In the genomic region with DNA sequence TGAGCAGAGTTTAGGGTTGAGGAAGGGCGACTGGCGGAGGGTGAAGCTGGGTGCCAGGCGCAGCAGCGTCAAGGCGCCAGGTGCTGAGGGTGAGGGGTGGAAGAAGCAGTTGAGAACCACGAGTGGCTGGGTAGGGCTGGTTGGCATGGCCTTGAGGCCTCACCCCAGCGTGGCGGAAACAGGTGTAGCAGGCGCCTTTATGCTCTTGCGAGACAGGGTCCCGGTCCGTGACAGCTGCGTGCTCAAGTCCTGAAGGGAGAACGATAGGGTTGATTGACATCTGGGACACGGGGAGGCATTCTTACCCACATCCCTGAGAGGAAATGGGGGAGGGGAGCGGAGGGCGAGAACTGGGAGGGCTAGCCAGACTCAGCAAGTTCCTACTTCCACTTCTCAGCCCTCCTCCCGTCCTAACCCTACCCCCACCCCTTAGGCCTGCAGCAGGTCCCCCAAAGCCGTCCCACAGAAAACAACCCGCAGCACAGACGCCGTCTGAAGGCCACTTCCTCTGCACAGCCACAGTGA, we compare ENCODE assay signal across 9 mouse cellular contexts. TPM values are rescaled to one million over a fixed set of nuclear protein-coding genes. Genes with fewer than 3 reads are reported as not detected.
A peak's percentile ranks its signal among the peaks of the same experiment; 100 is the strongest.
DNase-seq lines count a peak whose midpoint lies in the region; ATAC-seq and TF ChIP-seq lines count a peak whose summit lies in the region.
"Had no signal": no experiment of that assay in that cellular context is flagged by ENCODE, and none has a peak within 500 bp of the region (broad histone marks: within the 10 kb centered on the region; RNA-seq: fewer than 3 reads in every experiment).

No protein-coding gene starts in this region.

- H3K9ac ChIP-seq in heart, adult 2 months (ENCODE audit: low read depth, low read length) = no peak overlapping the region
- peak overlapping the region; percentile 68 for H3K9ac ChIP-seq in MEL (ENCODE audit: control insufficient read depth, low read depth, low read length, poor library complexity, severe bottlenecking)
- H3K9ac ChIP-seq in heart, embryonic 14.5 days (ENCODE audit: low read length) = peak overlapping the region; percentile 1; the same call in 1 of the 2 replicates
- H3K9ac ChIP-seq in limb, embryonic 15.5 days = no peak overlapping the region
- H3K9ac ChIP-seq in midbrain, embryonic 15.5 days = no peak overlapping the region

- WGBS in heart, adult 2 months = 27% methylated on average over 22 of the region's 22 CpGs
- 5% methylated on average over 22 of the region's 22 CpGs for WGBS in heart, embryonic 14.5 days
- 4% methylated on average over 22 of the region's 22 CpGs for WGBS in limb, embryonic 15.5 days
- 6% methylated on average over 22 of the region's 22 CpGs for WGBS in midbrain, embryonic 15.5 days

- peaks cover 6% of the 10 kb centered on the region; the same call in 1 of the 2 replicates for H3K36me3 ChIP-seq in heart, adult 2 months (ENCODE audit: control insufficient read depth, insufficient read depth, low read length)
- H3K36me3 ChIP-seq in MEL (ENCODE audit: control insufficient read depth in 1 of 2, insufficient read depth in 2 of 2, low read length in 2 of 2) = peaks cover 0 to 25% of the 10 kb centered on the region in 2 experiments; a peak in 2 of 4 replicates
- H3K36me3 ChIP-seq in heart, embryonic 14.5 days (ENCODE audit: control insufficient read depth, insufficient read depth, low read length) = peaks cover 6% of the 10 kb centered on the region; the same call in 1 of the 2 replicates
- H3K36me3 ChIP-seq in limb, embryonic 15.5 days = no peaks in the 10 kb centered on the region
- H3K36me3 ChIP-seq in midbrain, embryonic 15.5 days (replicated peaks) = no peaks in the 10 kb centered on the region

- no peak for TF ChIP-seq RAD21 in MEL (IDR thresholded peaks at IDR 0.05; ENCODE audit: low read depth, low read length)

- intact Hi-C loops in heart, adult 2 months (cut with DNase I) = no loop called here
- intact Hi-C loops in heart, postnatal 36 days (cut with DNase I) = no loop called here

- TF ChIP-seq EP300 in heart, adult 2 months (IDR thresholded peaks at IDR 0.05; ENCODE audit: insufficient read depth, low read depth, low read length) = peak; percentile 41; the same call in 1 of the 2 replicates
- TF ChIP-seq EP300 in MEL (IDR thresholded peaks at IDR 0.05; ENCODE audit: low read depth in 1 of 2, low read length in 2 of 2) = peak; percentile 80 to 85

- no peak overlapping the region; the same call in 1 of the 2 replicates for H3K4me3 ChIP-seq in heart, adult 2 months
- H3K4me3 ChIP-seq in MEL (ENCODE audit: control insufficient read depth in 1 of 2, insufficient read depth in 1 of 2, low read depth in 2 of 2, low read length in 2 of 2) = peak overlapping the region; percentile 45 to 52
- no peak overlapping the region for H3K4me3 ChIP-seq in heart, embryonic 14.5 days (ENCODE audit: control insufficient read depth in 1 of 2, insufficient read depth in 1 of 2, low read depth in 1 of 2, low read length in 2 of 2)
- no peak overlapping the region; the same call in 1 of the 2 replicates for H3K4me3 ChIP-seq in limb, embryonic 15.5 days
- H3K4me3 ChIP-seq in midbrain, embryonic 15.5 days = no peak overlapping the region

- 0 out of 2 replicates have a peak, but pooled peaks have one; percentile 49 for ATAC-seq in heart, embryonic 14.5 days (ENCODE audit: insufficient number of reproducible peaks, insufficient read depth, low FRiP score, low read depth)
- no peak; the same call in 1 of the 2 replicates for ATAC-seq in limb, embryonic 15.5 days (ENCODE audit: insufficient number of reproducible peaks, low FRiP score, low TSS enrichment, low read depth)
- ATAC-seq in midbrain, embryonic 15.5 days (replicated peaks) = no peak

- H3K4me1 ChIP-seq in heart, adult 2 months (ENCODE audit: control insufficient read depth, insufficient read depth, low read length) = peaks cover 40% of the 10 kb centered on the region
- peaks cover 16 to 55% of the 10 kb centered on the region in 2 experiments for H3K4me1 ChIP-seq in MEL (ENCODE audit: control insufficient read depth in 1 of 2, insufficient read depth in 2 of 2, low read length in 2 of 2)
- H3K4me1 ChIP-seq in heart, embryonic 14.5 days (ENCODE audit: control insufficient read depth in 2 of 2, insufficient read depth in 2 of 2, low read length in 2 of 2) = peaks cover 40 to 66% of the 10 kb centered on the region in 2 experiments
- H3K4me1 ChIP-seq in limb, embryonic 15.5 days = peaks cover 70% of the 10 kb centered on the region
- H3K4me1 ChIP-seq in midbrain, embryonic 15.5 days = peaks cover 28% of the 10 kb centered on the region

- H3K9me3 ChIP-seq in MEL (replicated peaks; ENCODE audit: insufficient read depth, low read length) = no peaks in the 10 kb centered on the region
- H3K9me3 ChIP-seq in heart, embryonic 14.5 days (ENCODE audit: control insufficient read depth, low read length) = no peaks in the 10 kb centered on the region
- no peaks in the 10 kb centered on the region for H3K9me3 ChIP-seq in limb, embryonic 15.5 days
- no peaks in the 10 kb centered on the region for H3K9me3 ChIP-seq in midbrain, embryonic 15.5 days

- TF ChIP-seq POLR2A in heart, adult 2 months (IDR thresholded peaks at IDR 0.05; ENCODE audit: insufficient read depth, low read depth, low read length) = no peak; the same call in 1 of the 2 replicates
- TF ChIP-seq POLR2A in MEL (IDR thresholded peaks at IDR 0.05; ENCODE audit: control insufficient read depth in 1 of 2, insufficient read depth in 1 of 2, low read depth in 1 of 2, low read length in 2 of 2, poor library complexity in 1 of 2) = peak in 1 of 2 experiments; percentile 60; a peak in 3 of 4 replicates

- DNase-seq in heart, adult 2 months = peak; percentile 55 to 73
- DNase-seq in heart, postnatal 36 days = no peak
- peak; percentile 94 for DNase-seq in MEL (ENCODE audit: low read depth, low spot score)
- no peak for DNase-seq in urinary bladder, postnatal 4 days (ENCODE audit: low spot score in 2 of 2)
- no peak for DNase-seq in layer of hippocampus, adult 8-10 months (ENCODE audit: low spot score in 2 of 2)

- H3K27me3 ChIP-seq in heart, adult 2 months (ENCODE audit: control insufficient read depth, insufficient read depth, low read length) = no peaks in the 10 kb centered on the region
- H3K27me3 ChIP-seq in MEL (ENCODE audit: control insufficient read depth in 1 of 2, insufficient read depth in 2 of 2, low read length in 2 of 2) = no peaks in the 10 kb centered on the region
- peaks cover 48% of the 10 kb centered on the region for H3K27me3 ChIP-seq in heart, embryonic 14.5 days (ENCODE audit: control insufficient read depth, insufficient read depth, low read length)
- peaks cover 80% of the 10 kb centered on the region for H3K27me3 ChIP-seq in limb, embryonic 15.5 days
- H3K27me3 ChIP-seq in midbrain, embryonic 15.5 days (replicated peaks) = peaks cover 72% of the 10 kb centered on the region

- no peaks in the 10 kb centered on the region for H3K79me2 ChIP-seq in heart, adult 2 months (replicated peaks; ENCODE audit: control insufficient read depth, insufficient read depth, low read length)
- H3K79me2 ChIP-seq in MEL (ENCODE audit: control insufficient read depth, insufficient read depth, low read length, poor library complexity) = no peaks in the 10 kb centered on the region; the same call in 1 of the 2 replicates

- H3K4me2 ChIP-seq in heart, embryonic 14.5 days (ENCODE audit: low read length) = peak overlapping the region; percentile 11
- H3K4me2 ChIP-seq in limb, embryonic 15.5 days = no peak overlapping the region
- 0 out of 2 replicates have a peak overlapping the region, but pooled peaks have one; percentile 9 for H3K4me2 ChIP-seq in midbrain, embryonic 15.5 days

- no peak for TF ChIP-seq CTCF in heart, adult 2 months (IDR thresholded peaks at IDR 0.05)
- no peak for TF ChIP-seq CTCF in MEL (IDR thresholded peaks at IDR 0.05 in 2 of 3, conservative IDR thresholded peaks at IDR 0.05 in 1 of 3; ENCODE audit: control insufficient read depth in 1 of 3, insufficient read depth in 1 of 3, low read depth in 2 of 3, low read length in 3 of 3, poor library complexity in 1 of 3, severe bottlenecking in 1 of 3)

- peak overlapping the region; percentile 24 for H3K27ac ChIP-seq in heart, adult 2 months
- H3K27ac ChIP-seq in MEL (ENCODE audit: control insufficient read depth, low read depth, low read length) = peak overlapping the region; percentile 97
- 0 out of 4 replicates have a peak overlapping the region, but pooled peaks of 1 of the 2 experiments have one; percentile 33 for H3K27ac ChIP-seq in heart, embryonic 14.5 days (replicated peaks in 1 of 2; ENCODE audit: control insufficient read depth in 1 of 2, insufficient read depth in 1 of 2, low read depth in 2 of 2, low read length in 2 of 2)
- 0 out of 2 replicates have a peak overlapping the region, but pooled peaks have one; percentile 13 for H3K27ac ChIP-seq in limb, embryonic 15.5 days
- H3K27ac ChIP-seq in midbrain, embryonic 15.5 days = no peak overlapping the region

RNA-seq across cellular contexts. Expression of a gene that starts 2.8 kb away (rescaled TPM):
- 10 to 100 TPM; 19.0 to 24.4 TPM for total RNA-seq in heart, adult 2 months (2021)
- 10.2 and 12.4 TPM in 2 replicates for polyA plus RNA-seq in heart, adult 2 months (2012; rRNA removed)
- total RNA-seq in heart, postnatal 36 days (2021) = 10 to 100 TPM; 15.3 to 23.5 TPM
- 23.5 and 24.0 TPM in 2 replicates for total RNA-seq in MEL (2012; rRNA removed)
- polyA plus RNA-seq in MEL (2012; ENCODE audit: insufficient read depth in 1 of 2, insufficient read length in 2 of 2, low read depth in 1 of 2, low replicate concordance in 2 of 2, missing spikeins in 1 of 2) = 10 to 100 TPM in 1 of 2 experiments, not detected in 1; 25.9 TPM
- polyA plus RNA-seq in heart, embryonic 14.5 days (2014; fragmentation: Nextera tagmentation; extraction: Ambion mirVana) = 34.1 and 34.2 TPM in 2 replicates
- 16.9 and 18.7 TPM in 2 replicates for polyA plus RNA-seq in limb, embryonic 15.5 days (2015; fragmentation: Nextera tagmentation; extraction: Ambion mirVana)
- polyA plus RNA-seq in midbrain, embryonic 15.5 days (2015; fragmentation: Nextera tagmentation; extraction: Ambion mirVana) = 2.8 and 3.6 TPM in 2 replicates
- 10 to 100 TPM in 2 of 4 experiments, 1 to 10 TPM in 2; 1.4 to 20.3 (median 11.8) TPM for total RNA-seq in layer of hippocampus, adult 8-10 months (2022)

RNA-seq across cellular contexts. Expression of a gene that starts 8.1 kb away (rescaled TPM):
- 10 to 100 TPM in 1 of 2 experiments, 1 to 10 TPM in 1; 7.9 to 11.4 TPM for total RNA-seq in heart, adult 2 months (2021)
- 16.3 and 23.2 TPM in 2 replicates for polyA plus RNA-seq in heart, adult 2 months (2012; rRNA removed)
- total RNA-seq in heart, postnatal 36 days (2021) = 10 to 100 TPM in 1 of 2 experiments, 1 to 10 TPM in 1; 9.3 to 13.7 TPM
- total RNA-seq in MEL (2012; rRNA removed) = 3.2 and 3.3 TPM in 2 replicates
- polyA plus RNA-seq in MEL (2012; ENCODE audit: insufficient read depth in 1 of 2, insufficient read length in 2 of 2, low read depth in 1 of 2, low replicate concordance in 2 of 2, missing spikeins in 1 of 2) = 10 to 100 TPM in 1 of 2 experiments, not detected in 1; 15.4 TPM
- 9.0 and 11.4 TPM in 2 replicates for polyA plus RNA-seq in heart, embryonic 14.5 days (2014; fragmentation: Nextera tagmentation; extraction: Ambion mirVana)
- 7.0 and 7.2 TPM in 2 replicates for polyA plus RNA-seq in limb, embryonic 15.5 days (2015; fragmentation: Nextera tagmentation; extraction: Ambion mirVana)
- polyA plus RNA-seq in midbrain, embryonic 15.5 days (2015; fragmentation: Nextera tagmentation; extraction: Ambion mirVana) = 2.0 and 2.9 TPM in 2 replicates
- total RNA-seq in layer of hippocampus, adult 8-10 months (2022) = 10 to 100 TPM in 2 of 4 experiments, 1 to 10 TPM in 2; 5.0 to 38.5 (median 21.7) TPM

RNA-seq across cellular contexts. Expression of a gene that starts 9.9 kb away (rescaled TPM):
- total RNA-seq in heart, adult 2 months (2021) = 100 to 1,000 TPM; 181 to 206 TPM
- polyA plus RNA-seq in heart, adult 2 months (2012; rRNA removed) = 193 and 244 TPM in 2 replicates
- 100 to 1,000 TPM; 174 to 180 TPM for total RNA-seq in heart, postnatal 36 days (2021)
- 15.4 and 17.7 TPM in 2 replicates for total RNA-seq in MEL (2012; rRNA removed)
- polyA plus RNA-seq in MEL (2012; ENCODE audit: insufficient read depth in 1 of 2, insufficient read length in 2 of 2, low read depth in 1 of 2, low replicate concordance in 2 of 2, missing spikeins in 1 of 2) = 10 to 100 TPM in 1 of 2 experiments, not detected in 1; 76.0 TPM
- 2.9 and 4.4 TPM in 2 replicates for polyA plus RNA-seq in heart, embryonic 14.5 days (2014; fragmentation: Nextera tagmentation; extraction: Ambion mirVana)
- polyA plus RNA-seq in limb, embryonic 15.5 days (2015; fragmentation: Nextera tagmentation; extraction: Ambion mirVana) = 2.8 and 3.9 TPM in 2 replicates
- not detected in 2 replicates for polyA plus RNA-seq in midbrain, embryonic 15.5 days (2015; fragmentation: Nextera tagmentation; extraction: Ambion mirVana)
- 10 to 100 TPM; 44.2 to 51.8 (median 50.0) TPM for total RNA-seq in layer of hippocampus, adult 8-10 months (2022)
- polyA plus RNA-seq: neural tube, embryonic 11.5 days had no signal

Comparison
In these comparisons a context has a peak if more than half of its experiments do, and no peak if none do; other contexts are left out.
1. DNase-seq: peak in heart, adult 2 months (2 of 2) and MEL (single experiment); none in heart, postnatal 36 days (0 of 2), urinary bladder, postnatal 4 days (0 of 2) and layer of hippocampus, adult 8-10 months (0 of 2).
2. H3K9ac ChIP-seq: peak in MEL (single experiment) and heart, embryonic 14.5 days (single experiment); none in heart, adult 2 months (single experiment), limb, embryonic 15.5 days (single experiment) and midbrain, embryonic 15.5 days (single experiment).
3. H3K4me3 ChIP-seq: peak in MEL (2 of 2); none in heart, adult 2 months (single experiment), heart, embryonic 14.5 days (0 of 2), limb, embryonic 15.5 days (single experiment) and midbrain, embryonic 15.5 days (single experiment).